Mouse (Mus musculus) CD4-positive, CD25-positive, alpha-beta regulatory T cell, adult 2 months (primary cell): ENCODE measurements around the gene Cct7.
"Not testable (repeated sequence)": the region's sequence is repeated elsewhere in the genome, so short reads cannot be mapped to it uniquely, and the experiment has no call there.

Experiments used
- DNase-seq: peaks from one replicate; pipeline ENCODE4 v3.0.0-alpha.2; 2012; ENCODE audit warnings: low read depth, low spot score

Gene Cct7

DNA sequence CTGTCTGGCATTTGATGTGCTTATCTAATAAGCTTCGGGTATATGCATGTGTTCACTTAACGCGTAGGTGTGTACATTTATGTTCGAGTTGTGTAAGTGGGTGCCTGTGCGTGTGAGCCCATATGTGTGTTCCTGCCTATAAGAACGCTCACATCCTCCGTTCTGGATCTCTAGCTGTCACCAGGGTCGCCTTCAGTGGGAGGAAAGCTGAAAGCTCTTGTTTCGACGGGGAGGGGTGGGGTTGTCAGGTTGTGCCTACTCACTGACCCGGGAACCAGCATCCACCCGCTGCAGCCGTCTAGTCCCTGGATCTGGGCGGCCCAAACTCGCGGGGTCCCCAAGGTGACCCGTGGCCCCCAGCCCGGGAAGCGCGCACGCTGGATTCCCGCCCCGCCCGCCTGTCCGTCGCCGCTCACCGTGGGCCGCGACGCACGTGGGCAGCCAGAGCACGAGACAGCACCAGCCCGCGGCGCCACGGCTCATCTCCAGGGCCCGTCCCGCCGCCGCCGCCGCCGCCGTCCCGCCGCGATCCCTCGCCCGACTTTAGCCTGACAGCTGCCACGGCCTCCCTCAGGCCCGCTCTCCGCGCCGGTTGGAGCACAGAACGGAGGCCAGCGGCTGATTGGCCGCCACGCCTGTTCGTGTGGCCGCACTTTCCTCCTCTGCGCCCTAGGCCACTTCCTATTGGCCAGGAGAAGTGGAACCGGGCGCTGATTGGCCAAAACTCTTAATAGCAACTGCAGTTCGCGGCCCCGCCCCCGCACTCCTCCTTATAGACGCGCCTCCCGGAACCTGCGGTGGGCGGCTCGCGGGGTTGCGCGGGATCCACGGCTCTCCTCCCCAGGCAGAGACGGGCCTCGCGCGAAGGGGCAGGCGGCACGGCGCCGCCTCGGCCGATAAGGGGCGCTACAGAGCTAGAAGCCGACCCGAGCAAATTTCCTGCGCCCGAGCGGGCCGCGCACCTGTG is at the start of gene Cct7:
Gene Cct7, plus strand, starts transcription at position 818 of the 967 bp plus-strand sequence.
- peak; percentile 99 for DNase-seq

DNA sequence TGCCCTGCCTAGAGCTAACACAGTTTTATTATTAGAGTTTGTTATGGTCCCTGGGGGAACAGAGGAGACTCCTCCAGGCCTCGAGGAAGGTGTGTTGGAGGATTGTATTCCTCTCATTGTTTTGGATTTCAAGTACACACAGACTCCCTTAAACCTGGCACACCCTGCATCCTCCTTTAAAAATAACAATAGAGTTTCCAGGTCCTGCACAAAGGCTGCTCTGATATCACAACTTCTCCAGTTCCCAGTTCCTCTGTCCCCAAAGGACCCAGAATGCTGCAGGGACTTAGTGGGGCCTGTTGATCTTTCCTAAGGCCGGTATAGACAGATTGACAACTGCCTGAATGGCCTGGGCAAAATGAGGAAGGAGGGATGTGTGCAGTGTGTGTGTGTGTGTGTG is 48.7 kb upstream of the Cct7 start:
- no peak for DNase-seq

DNA sequence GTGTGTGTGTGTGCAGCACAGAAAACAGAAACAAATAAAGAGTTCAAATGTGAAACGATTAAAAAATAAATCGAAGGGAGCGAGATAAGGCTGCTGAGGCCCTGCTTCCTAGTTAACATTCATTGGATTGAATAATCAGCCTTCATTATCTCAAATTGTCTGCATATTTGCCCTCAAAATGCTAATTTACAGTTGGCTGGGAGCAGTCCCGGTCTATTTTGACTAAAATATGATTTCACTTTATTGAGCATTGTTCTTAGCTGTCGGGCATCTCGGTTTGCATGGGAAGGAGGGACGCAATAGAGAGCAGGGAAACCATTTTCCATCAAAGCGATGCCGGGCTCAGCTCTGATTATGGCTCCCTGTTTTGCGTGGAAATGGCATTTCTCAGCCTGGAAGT is 48.3 kb upstream of the Cct7 start:
- DNase-seq = no peak

DNA sequence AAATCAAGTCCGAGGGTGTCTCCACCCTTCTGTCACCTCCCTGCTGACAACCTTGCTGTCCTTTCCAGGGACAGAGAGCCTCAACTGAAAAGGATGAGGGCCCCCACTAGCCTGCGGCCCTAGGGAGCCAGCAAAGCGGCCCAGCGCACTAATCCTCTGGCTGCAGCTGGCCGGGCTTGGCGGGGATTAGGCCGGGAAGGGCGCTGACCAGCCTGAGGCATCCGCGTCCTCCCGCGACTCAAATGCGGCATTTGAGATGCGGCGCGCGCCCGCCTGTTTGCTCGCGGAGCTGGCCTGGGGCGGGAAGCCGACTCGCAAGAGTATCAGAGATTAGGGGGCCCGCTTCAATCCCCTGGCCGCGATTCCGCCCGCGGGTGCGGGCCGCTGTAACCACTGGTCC is 42.3 kb upstream of the Cct7 start:
- DNase-seq = no peak

DNA sequence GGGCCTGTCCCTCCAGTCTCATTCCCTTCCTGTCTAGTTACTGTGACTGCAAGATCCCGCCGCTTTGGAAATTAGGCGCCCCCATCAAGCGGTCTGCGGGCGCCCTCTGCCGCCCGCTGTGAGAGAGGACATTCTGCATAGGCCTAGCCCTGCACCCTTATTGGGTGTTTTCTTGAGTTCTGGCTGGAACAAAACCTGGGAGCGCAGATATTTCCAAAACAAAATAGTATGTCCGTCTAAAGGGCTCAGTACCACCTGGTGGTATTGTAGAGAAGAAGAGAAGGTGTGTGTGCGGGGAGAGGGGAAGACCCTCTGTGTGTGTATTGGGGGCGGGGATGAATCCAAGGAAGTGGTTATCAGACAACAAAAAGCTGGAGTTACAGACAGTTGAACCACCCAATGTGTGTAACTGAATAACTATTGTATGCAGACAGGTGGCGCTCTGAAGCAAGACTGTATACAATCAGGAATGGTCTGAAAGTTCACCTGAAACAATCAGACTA is 40.5 kb upstream of the Cct7 start:
- DNase-seq = peak; percentile 57

DNA sequence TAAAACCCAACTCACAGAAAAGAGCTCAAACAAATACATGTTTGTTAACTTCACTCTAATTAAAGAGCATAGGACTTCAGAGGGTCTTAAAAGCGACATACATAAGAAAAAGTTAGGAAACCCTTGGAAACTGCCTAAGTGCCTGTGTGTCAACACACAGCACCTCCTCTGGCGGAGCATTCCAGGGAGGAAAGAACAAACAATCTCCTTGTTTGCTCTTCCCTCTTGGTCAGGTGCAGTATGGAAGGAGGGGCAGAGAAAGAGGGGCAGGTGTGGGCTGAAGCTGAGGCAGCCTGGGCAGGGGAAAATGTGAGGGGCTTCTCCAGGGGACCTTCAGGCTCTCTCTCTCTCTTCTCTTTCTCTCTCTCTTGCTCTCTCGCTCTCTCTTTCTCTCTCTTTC is 35.5 kb upstream of the Cct7 start:
- no peak for DNase-seq

DNA sequence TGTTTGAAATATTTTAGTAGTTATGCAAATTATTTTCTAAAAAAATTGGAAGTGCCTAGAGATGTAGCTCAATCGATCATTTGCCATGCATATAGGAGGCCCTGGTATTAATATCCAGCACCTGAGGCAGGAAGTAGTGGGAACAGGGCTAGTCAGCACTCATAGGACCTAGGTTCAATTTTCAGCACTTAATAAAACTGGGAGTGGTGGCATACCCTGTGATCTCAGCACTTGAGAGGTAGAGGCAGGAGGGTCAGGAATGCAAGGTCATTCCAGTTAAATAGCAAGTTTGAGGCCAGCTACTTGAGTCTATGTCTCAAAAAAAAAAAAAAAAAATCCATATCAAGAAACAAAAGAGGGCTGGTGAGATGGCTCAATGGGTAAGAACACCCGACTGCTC is 32.2 kb upstream of the Cct7 start:
- DNase-seq = no peak

DNA sequence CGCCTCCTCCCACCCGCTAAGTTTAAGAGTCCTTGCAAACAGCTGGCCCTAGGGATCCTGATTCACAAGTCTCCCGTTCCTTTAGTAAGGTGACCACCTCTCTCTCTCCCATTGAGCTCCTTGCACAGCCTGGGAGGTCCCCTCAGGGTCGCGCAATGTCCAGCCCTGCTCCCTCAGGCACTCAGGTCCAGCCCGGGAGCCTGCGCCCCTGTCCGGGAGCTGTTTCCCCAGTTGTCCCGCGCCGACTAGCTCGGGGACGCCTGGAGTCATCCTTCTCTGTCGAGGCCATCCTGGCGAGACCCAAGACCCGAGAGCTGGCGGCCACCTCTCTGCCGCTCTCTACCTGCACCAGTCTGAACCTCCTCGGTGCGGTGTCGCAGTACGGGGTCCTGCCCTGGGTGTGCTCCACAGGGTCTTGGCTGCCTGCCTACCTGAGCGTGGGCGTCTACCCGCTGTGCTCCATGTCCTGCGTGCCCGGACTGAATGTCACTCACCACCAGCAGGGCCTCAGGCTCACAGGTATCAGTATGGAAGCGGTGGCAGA is 27.4 kb upstream of the Cct7 start, which contains the start of gene Noto:
Gene Noto, plus strand, starts transcription at position 51 of the 544 bp plus-strand sequence.
- DNase-seq = no peak

DNA sequence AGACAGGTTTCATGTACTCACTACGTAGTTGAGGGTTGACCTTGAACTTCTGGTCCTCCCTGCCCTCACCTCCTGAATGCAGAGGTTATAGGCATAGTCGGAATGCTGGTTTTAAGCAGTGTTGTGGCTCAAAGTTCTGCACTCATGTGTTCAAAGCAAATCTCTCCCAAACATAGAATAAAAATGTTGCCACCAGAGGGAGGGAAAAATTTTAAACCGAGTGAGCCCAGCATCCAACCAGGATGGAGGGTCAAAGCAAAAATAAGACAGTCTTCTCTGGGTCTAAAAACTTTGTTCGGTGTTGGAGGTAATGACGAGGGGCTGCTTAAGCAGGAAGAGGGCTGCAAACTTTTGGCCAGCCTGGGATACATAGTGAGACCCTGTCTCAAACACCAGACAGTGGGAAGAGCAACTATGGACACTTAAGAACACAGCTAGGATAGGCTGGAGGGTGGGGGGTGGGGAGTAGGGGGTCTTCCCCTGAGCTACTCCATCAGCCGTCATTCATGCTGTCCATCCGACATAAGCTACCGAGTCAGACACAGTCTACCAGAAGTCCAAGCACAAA is 20.0 kb upstream of the Cct7 start:
- no peak for DNase-seq

DNA sequence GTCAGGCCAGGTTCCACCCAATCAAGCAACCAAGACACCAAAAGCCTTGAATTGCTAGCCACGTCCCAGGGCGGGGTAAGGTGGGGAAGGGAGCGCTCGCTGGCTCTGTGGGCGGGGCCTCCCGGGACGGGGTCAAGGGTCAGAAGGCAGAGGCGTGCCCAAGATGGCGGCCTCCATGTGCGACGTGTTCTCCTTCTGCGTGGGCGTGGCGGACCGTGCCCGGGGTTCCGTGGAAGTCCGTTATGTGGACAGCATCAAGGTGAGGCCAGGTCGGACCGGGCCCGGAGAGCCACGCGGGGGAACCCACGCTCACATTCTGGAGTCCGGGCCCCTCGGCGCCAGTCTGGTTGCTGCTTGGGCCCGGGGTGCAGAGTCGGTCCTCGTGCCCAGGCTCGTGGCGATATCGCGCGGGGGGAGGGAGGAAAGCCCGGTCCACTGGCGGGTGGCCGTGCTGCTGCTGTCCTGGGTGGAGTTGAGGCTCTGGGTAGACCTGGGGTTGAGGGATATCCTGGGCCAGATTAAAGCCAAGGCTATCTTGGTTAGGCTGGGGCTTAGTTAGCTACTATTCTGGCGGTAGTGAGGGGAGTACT is 19.4 kb upstream of the Cct7 start, which contains the start of gene Smyd5:
Gene Smyd5, plus strand, starts transcription at position 148 of the 590 bp plus-strand sequence.
- DNase-seq = peak; percentile 92

DNA sequence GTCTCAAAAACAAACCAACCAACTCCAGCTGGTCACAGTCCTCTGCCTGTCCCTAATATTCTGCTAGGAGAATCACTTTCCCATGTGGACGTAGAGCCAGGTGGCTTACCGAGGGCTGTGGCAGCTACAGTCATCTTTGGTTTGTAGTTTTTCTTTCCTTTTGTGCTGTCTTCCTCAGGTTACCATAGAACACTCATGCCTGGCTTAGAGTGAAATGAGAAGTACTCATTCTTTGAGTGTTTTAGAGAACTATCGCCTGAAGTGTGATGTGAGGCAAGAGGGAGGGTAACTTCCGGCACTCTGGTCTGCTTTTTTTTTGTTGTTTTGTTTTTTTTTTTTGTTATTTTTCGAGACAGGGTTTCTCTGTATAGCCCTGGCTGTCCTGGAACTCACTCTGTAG is 17.4 kb upstream of the Cct7 start:
- DNase-seq = no peak

DNA sequence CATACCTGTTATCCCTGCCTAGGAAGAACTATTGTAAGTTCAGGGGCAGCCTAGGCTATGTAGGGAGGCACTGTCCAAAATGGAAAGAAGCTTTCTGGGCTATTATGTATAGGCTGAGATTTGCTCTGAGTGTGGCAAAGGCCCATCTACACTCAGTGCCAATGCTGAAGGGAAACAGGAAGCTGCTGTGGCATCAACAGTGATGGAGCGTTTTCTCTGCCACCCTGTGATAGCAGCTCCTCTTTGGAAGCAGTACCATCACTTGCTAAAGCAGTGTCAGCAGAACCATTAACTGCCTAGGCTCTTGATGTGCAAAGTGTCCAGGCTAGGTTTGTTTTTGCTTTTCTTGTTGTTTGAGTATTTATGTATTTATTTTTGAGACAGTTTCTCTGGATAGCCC is 15.1 kb upstream of the Cct7 start:
- no peak for DNase-seq

DNA sequence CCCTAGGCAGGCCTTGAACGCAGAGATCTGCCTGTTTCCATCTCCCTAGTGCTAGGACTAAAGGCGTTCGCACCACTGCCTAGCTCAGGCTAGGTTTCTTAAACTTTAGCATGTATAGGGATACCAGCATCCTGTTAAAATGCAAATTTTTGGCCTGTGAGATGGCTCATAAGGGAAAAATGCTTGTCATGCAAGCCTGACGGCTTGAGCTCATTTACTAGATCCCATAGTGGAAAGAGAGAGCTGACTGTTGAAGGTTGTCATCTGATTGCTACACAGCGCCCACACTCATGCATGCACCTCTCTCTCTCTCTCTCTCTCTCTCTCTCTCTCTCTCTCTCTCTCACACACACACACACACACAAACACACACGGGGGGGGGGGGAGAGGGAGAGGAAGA is 14.7 kb upstream of the Cct7 start:
- no peak for DNase-seq

DNA sequence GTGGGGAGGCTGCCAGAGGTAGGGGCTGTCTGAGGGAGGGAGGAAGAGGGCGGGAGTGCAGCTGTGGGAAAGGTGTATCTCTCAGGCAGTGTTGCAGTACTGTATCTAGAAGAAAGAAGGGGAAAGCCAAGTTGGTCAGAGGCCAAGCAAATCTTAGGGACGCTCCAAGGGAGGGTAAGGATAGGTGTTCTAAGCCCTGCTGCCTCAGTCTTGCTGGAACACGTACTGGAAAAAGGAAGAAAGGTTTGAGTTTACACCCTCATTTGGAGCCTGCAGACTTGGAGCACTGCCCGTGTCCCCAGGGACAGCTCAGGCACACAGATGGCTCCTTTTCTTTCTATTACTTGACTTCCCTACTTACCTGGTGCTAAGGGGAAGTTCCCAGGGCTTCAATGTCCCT is 10.2 kb upstream of the Cct7 start:
- DNase-seq = no peak

DNA sequence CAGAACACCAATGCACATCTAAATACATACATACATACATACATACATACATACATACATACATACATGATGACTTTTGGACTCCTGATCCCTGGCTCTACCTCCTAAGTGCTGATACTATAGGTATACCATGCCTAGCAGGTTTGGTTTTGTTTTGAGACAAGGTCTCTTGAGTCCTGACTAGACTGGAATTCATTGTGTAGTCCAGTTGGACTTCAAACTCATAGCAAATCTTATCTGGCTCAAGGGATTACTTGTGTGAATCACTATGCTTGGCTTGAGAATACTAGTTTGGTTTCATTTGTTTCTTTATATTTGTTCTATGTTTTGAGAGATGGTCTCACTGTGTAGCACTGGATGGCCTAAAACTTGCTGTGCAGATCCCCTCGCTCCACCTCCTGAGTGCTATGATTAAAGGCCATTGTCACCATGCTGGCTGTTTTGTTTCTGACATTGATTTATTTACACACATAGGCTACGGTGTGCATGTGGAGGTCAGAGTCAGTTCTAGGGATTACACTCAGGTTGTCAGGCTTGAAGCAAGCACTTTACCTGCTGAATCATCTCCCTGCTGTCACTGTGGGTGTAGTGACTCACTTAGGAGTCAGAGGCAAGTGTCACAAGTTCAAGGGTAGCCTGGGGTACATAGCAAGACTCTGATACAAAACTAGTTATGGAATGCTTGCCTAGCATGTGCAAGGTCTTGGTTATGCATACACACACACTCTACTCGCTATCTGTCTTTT is 7.7 kb upstream of the Cct7 start:
- no peak for DNase-seq

DNA sequence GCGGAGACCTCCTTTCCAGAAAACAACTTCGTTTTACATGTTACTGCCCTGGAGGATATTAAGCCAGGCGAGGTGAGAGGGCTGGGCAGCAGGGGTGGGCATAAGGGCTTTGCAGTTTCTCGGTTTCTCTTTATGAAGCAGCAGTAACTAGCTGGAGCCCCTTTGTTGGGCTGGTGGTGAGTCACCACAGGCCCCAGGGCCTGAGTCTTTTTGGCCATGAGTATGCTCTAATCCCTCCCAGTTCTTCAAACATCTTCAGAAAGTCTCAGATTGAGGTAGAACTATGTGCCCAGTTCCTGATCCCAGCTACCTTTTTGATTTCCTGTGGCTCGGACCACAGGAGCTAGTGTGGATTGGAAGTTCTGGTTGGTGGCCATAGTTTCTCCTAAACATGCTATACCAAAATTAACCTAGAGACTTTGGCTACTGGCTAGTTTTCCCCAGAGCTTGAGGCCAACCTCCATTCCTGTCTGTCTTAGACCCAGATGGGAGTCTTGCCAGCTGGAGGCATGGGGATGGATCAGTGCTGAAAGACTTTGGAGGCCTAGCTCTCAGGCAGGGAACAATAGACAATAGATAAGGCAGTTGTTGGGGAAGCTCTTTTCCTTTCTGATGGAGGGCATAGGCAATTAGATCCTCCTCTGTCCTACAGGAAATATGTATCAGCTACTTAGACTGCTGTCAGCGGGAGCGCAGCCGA is 6.9 kb upstream of the Cct7 start:
- DNase-seq = no peak

DNA sequence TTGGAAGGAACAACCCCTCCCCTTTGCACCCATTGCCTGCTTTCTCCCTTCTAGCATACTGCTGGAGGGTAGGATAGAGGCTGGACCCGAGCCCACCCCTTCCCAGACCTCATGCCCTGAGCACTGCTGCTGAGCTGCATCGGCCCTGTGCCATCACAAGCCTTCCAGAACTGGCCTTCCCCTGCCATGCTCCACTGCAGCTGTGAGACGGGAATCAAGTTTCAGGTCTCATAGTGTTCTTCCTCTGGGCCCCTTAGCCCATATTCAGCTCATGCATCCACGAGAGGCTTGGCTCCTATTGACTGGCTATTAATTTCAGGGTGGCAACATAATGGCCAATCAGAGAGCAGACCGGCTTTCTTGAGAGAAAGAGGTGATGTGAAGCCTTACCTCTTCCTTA is 6.0 kb upstream of the Cct7 start:
- no peak for DNase-seq

DNA sequence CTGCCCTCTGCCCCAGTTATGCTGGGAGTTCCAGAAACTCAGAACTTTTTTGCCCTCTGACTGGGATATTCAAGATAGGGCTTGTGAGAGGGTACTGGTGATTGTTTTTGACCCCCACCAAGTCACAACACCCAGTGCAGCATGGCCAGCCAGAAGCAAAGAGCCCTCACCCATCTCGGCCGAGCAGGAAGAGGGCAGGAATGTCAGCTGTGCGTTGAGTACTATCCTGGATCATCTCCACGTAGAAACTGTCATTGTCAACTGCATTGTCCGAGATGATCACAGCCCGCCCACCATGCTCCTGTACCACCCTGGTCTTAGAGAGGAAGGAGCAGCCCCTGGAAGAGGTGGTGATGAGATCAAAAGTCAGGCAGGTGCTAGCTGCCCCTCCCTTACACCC is 4.0 kb upstream of the Cct7 start:
- DNase-seq = no peak

DNA sequence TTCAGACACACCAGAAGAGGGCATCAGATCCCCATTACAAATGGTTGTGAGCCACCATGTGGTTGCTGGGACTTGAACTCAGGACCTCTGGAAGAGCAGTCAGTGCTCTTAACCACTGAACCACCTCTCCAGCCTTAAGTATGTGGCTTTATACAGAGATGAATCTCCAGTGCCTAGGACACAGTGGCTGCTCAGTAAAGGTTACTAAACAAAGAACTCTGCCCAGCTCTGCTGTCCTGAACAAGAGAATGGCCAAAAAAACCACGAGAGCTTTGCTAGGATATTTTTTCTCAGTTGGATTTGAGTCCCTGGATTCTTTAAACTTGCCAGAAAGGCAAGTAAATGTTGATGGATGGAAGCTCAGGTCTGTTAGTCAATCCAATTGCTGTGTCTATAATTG is 1.2 kb upstream of the Cct7 start:
- not testable (repeated sequence) for DNase-seq

DNA sequence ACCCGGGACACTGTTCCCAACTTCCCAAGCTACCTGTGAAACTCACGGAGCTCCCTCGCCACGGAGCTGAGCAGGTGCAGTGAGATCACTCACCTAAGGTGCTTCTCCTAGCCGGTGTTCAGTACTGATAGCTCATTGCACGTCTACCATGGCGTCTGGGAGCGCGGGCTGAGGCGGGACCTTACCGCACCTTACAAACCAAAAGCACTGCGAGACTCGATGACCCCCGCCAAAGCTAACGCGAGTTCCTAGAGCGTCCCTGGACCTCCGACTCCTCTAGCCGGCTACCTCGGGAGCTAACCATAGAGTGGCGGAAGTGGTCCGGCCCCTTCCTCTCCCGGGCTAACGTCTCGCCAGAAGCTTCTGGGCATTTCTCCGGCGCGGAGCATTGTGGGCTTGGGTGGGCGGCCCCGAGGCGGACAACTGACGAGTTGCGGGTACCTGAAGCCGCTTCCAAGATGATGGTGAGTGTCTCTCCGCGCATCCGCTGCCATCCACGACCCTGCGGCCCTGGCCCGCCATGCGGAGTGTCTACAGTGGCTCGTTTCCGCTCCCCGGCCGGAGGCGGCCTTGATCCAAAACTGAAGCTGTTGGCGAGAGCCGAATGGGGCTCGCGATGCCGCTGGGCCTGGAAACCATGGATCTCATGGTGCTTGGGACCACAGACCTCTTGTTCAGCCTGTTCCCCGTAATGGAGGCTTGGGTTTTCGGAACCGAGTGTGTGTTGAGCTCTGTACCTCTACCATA is 523 bp downstream of the Cct7 start, which contains the start of gene Pradc1:
Gene Pradc1, minus strand, starts transcription at position 307 of the 747 bp plus-strand sequence.
- DNase-seq = peak; percentile 97
